Mouse (Mus musculus) cerebellum, postnatal 4 days (tissue): ENCODE data around the gene Pcyt2.

ENCODE experiments used
- DNase-seq, 2 experiments: peaks; one replicate each; pipeline ENCODE4 v3.0.0; 2022; ENCODE audit warnings: low spot score in 2 of 2, mixed read lengths in 1 of 2

Gene Pcyt2

DNA sequence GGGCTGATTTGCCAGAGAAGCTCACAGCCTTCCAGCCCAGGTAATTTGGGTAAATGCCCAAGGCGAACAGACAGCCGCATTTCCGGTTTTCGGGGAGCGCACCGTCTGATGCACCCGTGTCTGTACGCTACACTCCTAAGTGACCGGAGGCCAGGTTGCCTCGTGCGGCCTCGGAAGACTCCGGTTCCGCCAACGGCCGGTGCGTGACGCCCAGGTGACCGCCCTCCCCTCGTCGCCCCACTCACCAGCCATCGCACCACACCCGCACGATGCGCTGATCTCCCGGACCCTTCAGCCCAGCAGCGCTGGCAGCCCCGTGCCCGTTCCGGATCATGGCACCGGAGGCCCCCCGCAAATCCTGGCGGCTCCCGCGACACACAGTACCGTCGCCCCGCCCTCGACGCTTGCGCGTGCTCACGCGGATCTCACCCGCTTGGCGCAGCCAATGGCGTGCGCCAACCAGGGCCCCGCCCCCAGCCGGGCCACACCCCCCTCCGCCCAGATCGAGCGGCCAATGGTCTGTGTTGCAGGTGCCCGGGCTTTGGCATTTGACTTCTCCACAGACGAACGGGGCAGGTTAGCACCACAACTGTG, at the start of gene Pcyt2:
Gene Pcyt2 (minus strand): TSS at position 418 of the 594 bp plus-strand sequence.
- peak; percentile 83 to 91 for DNase-seq

DNA sequence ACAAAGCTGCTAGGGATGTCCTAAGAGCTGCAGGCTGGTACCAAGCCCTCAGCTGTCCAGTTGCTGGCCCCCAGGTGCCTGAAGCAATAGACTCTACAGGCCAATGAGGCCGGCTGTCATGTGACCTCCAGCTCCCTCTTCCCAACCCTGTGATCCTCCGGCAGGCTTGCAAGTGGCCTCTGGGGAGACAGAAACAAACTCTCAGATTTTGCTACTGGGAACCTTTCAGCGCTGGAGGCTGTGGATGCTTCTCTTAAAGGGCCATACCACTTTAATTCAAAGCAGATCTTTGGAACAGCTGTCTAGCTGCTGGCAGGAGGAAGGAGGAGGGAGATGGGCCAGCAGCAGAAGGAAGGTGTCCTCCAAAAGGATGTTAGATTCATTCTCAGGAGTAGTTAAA, 48.9 kb upstream of the Pcyt2 start:
- no peak for DNase-seq

DNA sequence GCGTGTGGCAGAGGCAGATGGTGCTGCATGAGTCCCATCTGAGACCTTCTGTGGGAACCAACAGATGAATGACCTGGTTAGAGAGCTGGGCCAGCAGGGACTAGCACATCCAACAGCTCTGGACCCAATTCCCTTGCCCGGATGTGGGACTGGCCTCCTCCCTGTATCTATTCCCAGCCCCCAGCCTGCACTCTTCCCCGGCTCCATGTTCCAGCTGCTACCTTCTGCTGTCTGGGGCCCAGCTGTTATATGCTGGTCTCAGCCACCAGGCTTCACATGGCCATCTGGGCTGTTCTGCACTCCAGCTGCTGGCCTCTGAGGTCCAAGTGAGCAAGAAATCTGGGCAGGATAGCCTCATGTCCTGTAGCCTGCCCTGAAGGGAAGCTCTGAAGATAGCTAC, 47.7 kb upstream of the Pcyt2 start:
- no peak for DNase-seq

DNA sequence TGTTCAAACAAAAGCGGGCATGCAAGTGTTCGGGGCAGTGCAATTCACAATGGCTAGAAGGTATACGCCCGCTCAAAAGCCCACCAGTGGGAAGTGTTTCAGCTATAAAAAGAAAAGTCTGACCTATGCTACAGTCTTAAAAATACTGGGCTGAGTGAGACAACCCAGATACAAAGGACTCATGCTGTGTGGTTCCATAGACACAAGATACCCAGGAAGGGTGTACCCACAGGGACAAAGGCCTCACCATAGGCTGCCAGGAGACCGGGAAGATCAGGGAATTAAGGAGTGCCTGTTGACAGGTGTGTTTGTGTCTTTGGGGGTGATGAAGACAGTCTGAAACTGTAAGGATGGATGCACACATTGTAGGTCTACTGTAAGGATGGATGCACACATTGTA, 46.0 kb upstream of the Pcyt2 start:
- DNase-seq: no peak

DNA sequence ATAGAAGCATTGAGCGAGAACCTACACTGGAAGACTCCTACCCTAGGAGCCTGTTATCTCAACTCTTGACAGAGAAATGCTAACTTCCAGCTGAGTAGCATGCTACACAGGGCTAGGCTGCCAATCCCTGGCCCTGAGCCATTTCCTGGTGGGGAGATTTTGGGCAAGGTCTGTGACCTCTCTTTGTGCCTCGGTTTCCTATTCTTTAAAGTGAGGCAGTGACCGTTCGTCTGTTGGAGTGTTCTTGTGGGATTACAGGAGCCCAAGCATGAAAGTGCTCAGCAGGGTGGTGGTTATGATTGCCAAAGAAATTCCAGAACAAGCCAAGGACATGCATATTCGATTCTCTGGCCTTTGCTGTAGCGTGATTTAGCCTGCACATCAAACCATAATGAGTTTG, 45.0 kb upstream of the Pcyt2 start:
- no peak for DNase-seq

DNA sequence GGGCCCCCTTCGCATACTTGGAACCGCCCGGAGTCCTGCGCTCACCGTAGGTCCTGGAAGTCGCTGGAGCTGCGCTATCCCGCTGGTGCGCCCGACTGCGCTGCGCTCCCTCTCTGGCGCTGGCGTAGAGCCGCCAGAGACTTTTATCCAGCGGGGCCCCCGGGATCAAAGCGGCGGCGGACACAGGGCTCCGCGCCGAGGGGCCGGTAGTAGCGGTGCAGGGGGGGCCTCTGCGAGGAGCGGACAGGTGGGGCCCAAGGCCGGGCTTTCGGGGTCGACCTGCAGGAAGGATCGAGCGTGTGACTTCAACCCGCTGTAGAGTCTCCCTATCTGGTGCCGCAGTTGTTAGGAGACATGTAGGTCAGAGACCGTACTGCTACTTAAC, 43.3 kb upstream of the Pcyt2 start, which contains the start of gene Notum:
Gene Notum (minus strand): TSS at position 100 of the 385 bp plus-strand sequence.
- DNase-seq: no peak

DNA sequence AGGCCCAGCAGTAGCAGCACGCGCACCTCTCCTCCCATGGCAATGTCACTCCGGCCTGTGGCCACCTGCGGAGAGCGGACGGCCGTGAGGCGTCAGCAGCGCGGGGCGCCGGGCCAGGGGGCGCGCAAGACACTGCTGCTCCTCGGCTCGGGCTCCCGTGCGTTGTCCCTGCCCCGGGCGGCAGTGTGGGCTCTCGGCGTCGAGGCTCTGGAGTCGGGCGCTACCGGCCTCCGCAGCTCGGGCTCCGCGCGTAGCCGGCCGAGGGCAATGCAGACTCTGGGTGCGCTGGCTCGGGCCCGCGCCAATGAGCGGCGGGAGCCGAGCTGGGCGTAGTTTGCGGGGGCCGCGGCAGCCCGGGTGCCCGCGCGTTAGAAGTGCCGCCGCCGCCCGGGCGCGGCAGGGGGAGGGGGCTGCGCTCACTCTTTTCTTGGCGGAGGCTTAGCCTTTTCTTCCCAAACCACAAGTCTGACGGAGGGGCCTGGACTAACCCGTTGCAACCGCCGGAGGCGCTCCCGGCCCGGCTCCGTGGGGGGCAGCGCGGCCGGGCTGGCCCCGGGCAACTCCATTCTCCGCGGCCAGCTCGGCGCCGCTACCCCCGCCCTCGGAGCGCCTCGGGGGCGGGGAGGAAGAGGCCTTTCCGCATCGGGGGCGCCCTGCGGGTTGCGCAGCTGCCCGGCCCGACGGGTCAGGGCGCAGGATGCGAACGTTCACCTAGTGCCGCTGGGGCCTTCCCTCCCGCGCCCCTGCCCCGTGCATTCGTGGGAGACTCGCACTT, 42.8 kb upstream of the Pcyt2 start:
- peak in 1 of 2 experiments; percentile 39 for DNase-seq

DNA sequence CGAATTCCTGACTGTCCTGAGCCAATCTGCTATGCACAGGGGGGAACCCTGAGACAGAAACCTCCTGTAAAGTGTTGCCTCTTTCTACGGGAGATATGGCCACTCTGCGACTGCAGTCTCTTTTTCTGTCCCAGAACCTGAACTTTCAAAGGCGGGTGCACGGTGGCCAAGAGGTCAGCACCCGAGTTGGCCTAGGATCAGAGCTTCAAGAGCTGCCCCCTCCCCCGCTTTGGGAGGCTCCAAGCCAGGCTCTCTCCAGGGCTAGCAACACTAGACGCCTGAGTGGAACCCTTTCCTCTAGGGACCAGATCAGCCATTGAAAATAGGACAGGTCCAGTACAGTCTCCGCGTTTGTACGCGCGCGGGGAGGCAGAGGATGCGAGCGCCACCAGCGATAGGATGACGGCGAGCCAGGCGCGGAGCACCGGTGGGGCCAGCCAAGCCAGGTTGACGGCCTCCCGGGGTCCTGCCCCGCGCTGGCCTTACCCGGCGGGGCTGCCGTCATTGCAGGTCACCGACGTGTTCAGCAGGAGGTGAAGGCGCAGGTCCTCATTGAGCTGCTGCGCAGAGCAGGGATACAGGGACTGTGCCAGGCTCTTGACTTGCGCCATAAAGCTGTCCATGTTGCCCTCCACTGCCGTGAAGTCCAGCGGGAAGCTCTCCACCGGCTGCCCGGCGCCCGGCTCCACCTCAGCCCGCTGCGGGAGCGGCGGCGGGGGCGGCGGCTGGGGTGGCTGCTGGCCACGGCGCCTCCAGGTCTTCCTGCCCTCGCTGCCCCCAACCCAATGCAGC, 42.0 kb upstream of the Pcyt2 start:
- no peak for DNase-seq

DNA sequence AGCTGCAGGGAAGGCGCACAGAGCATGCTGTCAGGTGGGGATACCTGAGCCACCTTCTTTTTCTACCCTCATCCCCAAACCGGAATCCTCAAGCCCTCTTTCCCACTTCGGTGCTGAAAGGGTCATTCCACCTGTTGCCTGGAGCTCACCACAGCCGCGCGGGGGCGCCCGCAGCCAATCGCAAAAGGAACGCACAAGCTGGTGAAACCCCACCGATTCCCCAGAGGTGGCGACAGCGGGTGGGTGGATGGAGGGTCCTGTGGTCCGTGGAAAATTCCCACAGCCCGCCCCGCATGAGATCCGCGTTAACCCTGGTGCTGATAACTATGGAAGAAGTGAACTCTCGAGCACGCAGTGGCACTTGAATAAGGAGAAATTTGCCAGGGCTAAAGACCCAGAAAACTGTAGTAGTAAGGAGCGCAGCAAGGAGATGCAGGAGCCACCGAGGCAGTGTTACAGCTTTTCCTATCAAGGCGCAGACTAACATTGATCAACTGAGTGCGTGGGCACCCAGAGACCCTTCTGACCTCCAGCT, 41.2 kb upstream of the Pcyt2 start:
- peak in 1 of 2 experiments; percentile 71 for DNase-seq

DNA sequence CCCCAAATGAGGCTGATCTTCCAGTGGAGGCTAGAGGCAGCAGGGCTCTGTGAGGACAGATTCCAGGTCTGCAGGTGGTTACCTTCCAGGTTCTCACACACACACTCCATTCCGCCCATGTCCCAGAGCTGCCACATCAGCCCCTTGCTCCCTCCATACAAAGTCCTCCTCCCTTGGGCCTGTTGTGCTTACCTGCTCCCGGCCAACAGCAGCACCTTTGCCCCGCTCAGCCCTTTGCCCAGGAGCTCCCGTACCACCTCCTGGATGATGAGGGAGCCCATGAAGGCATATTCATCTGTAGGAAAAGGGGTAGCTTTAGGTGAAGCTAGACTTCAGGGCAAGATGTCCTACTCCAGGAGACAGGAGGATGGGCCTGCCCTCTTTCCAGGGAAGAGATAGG, 39.6 kb upstream of the Pcyt2 start:
- no peak for DNase-seq

DNA sequence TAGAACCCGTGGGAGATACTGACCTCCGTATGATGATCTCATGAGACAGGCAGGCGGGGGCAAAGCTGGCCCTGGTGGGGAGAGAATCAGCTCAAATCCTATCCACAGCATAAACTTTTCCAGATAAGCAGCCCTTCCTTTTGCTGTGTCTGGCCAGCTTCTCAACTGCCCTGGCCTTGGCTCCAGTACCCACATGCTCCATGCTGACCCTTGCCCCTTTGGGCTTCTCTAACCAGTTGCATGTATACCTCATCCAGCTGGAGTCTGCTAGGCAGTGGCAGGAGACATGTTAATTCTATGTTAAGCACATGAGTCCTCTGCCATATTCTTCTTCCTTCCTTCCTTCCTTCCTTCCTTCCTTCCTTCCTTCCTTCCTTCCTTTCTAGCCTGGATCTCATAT, 37.0 kb upstream of the Pcyt2 start:
- no peak for DNase-seq

DNA sequence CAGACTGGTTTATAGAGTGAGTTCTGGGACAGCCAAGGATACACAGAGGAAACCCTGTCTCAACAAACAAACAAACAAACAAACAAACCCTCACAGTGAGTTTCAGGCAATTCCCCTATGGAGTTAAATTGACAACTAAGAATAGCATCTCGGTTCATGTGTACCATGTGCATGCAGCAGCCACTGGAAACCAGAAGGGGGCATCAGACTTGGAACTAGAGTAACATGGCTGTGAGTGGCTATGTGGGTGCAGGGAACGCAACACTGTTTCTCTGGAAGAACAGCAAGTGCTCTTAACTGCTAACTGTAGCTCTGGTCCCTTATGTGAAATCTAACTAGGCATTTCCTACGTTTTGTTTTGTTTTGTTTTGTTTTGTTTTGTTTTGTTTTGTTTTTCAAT, 34.1 kb upstream of the Pcyt2 start:
- no peak for DNase-seq

DNA sequence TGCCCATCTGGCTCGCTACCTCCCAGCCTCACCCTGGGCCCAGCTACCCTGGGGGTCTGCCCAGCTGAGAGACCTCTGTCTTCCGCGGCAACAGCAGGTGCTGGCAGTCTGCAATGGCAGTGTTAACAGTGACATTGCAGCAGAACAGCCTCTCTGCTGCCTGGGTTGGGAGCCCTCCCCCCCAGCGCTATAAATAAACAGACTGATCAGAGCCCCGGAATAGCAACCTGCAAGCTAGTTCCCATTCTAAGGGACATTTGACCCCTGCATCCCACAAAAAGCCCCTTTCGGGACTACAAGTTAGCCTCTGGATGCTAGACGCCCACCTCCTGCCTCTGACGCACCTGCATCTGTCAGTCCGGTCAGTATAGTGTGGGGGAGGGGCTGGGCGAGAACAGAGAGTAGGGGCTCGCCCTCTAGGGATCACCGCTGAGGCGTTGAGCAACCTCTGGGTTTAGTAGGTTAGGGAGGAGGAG, 30.3 kb upstream of the Pcyt2 start, which contains the start of gene Myadml2:
Gene Myadml2 (minus strand): TSS at position 158 of the 476 bp plus-strand sequence.
- DNase-seq: no peak

DNA sequence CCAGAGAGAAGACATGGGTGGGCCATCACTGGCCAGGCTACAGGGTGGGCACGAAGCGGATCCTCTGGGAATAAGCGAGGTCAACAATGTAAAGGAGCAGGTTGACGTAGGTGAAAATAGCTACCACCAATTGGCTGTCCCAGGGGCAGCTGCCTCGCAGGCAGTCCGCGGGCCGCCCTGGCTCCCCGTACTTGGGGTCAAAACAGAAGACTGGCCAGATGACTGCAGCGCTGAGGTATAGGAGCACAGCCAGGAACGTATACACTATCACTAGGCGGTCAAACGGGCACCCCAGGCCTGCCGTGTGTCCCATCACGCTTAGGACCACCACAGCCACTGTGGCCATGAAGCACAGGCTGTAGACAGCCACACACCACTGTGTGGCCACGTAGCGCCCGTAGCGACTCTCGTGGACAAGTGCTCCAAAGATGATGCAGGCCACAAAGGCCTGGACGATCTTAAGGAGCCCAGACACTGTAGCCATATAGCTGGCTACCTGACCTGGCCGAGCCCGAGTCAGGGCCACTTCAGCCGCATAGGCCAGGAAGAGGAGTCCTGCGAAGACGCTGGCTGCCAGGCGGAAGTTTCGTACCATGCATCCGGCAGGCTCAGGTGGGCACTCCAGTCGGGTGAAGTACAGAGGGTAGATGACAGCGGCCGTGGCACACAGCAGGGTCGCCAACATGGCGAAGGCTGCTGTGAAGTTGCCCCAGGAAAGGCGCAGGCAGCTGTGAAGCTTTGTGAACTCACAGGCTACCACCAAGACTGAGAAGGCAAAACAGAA, 29.5 kb upstream of the Pcyt2 start:
- no peak for DNase-seq

DNA sequence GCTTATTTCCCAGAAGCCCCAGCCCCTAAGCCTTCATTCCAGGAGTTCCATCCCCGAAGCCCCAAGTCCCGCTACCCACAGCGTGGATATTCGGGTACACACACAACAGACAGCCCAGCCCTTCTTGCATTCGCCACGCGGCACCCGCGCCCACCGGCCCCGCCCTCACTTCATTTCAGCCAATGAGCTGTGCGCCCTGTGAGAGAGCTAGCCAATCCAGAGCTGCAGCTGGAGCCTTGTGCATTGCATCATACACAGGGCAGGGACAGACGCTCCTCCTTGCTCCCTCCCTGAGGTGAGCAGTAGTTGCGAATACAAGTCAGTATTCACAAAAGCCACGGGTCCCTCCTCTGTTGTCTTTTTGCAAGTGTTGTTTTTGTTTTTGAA, 25.9 kb upstream of the Pcyt2 start, which contains the start of gene Pycr1:
Gene Pycr1 (minus strand): TSS at position 169 of the 387 bp plus-strand sequence.
- DNase-seq: peak; percentile 82 to 92

DNA sequence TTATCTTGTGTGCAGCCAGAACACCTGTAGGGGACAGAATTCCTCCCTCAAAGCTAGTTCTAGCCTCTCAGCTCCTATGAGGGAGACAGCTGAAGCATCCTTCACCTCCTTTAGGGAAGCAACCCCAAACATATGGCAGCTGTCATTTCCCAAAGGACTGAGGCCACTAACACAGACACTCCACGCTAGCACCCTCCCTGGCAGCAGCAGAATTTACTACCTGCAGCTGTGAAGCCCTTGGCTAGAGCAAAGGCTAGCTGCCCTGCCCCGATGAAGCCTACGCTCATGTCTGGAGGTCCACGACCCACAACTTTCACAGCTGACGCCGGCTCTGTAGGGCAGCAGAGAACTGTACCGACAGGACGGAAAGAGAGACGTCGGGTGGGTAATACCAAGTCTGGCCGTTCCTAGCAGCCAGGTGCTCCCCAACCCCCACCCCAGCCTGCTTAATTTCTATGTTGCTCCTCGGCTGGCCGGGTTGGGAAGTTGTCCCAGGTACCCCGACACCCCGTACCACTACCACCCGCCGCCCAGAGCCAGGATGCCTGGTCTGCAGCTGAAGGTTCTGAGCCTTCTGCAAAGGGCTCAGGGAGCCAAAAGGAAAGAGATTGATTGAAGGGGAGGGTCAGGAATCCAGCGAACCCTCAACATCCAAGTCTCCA, 25.3 kb upstream of the Pcyt2 start:
- DNase-seq: no peak

DNA sequence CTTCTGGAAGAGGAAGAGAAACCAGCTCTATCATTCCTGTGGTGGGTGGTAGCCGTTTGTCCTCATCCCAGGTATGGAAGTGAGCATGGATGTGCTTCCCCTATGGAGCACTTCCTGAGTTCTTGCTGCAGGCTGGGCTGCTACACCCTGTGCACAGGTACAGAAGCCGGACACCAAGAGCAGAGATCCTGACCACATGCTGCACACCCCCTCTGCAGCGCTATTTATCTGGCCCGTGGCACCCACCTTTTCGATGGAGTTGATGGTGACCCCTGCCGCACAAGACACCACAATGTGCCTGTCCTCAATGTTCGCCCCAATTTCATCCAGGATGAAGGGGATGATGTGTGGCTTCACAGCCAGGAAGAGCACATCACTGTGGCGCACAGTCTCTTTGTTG, 24.1 kb upstream of the Pcyt2 start:
- DNase-seq: no peak

DNA sequence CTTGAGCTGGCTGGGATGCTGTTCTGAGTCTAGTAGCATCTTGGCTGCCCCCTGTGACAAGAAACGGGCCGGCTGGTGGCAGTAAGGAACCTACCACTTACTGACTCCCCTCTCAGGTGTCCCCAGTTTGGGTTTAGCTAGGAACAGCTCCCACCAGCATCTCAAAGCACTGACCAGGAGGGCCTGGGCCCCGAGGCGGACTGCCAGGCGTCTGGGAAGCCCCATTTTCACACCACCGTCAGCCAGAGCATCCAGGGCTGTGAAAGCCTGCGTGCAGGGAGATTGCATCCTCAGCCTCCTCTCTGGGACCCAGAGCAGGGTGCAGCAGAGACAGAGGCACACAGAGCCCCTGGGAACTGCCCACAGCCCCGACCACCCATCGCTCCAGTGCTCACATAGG, 23.5 kb upstream of the Pcyt2 start:
- DNase-seq: no peak

DNA sequence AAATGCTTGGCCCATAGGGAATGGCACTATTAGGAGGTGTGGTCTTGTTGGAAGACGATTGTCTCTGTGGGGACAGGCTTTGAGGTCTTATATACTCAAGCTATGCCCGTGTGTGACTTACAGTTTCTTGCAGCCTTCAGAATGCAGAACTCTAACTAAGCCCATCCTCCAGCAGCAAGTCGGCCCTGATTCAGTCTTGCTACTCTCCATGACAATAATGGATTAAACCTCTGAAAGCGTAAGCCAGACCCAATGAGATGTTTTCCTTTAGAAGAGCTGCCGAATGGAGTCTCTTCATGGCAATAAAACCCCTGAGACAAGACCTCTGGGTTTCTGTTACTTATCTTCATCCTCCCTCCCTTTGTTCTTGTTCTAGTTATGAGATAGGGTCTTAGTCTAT, 17.1 kb upstream of the Pcyt2 start:
- DNase-seq: no peak

DNA sequence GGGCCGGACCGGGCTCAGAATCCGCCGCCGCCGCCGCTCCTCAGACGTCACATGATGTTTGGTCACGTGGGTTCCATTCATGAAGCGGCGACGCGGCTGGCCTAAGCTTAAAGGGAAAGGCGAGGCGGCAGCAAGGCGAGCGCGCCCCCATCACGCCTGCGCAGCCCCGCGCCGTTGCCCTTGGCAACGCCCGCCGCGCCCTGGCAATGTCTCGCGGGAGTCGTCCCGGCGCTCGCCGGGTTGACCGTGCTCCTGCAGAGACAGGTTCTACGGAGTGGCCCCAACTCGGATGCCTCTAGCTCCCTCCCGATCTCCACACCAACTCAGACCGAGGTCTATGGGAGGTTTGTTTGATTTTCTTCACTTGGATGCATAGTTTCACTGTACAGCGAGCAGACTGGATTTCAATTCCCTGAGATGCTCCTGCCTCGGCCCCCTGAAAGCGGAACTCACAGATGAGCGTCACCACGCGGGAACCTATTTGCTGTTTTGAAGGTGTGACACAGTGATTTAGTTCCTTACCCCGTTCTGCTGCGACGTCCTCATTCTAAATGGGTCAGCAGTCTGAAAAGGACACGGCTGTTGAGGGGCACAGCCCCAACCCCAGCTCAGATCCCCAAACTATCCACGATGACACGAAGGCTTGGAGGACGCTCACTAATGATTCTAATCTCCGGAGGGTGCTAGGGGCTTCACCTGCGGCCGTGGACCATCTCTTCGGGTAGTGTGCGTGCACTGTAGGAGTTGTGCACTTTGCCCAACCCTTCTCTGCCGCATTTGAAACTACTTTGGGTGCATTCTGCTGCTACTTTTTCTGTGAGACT, 16.0 kb upstream of the Pcyt2 start, which contains the start of gene Mafg:
Gene Mafg (minus strand): TSS at position 81 of the 824 bp plus-strand sequence.
- peak; percentile 87 to 92 for DNase-seq
